Mouse (Mus musculus): ENCODE results near the gene Hyou1.
"Not testable (repeated sequence)": the region's sequence is repeated elsewhere in the genome, so short reads cannot be mapped to it uniquely, and the experiment has no call there.

Gene Hyou1

GRCm38 (mm10) chr9:44351396-44351795, 27.9 kb upstream of the Hyou1 start:
- no peak for DNase-seq (ENCODE audit: low read depth)

GRCm38 (mm10) chr9:44352337-44352736, 27.0 kb upstream of the Hyou1 start:
- DNase-seq (ENCODE audit: low read depth) = no peak

GRCm38 (mm10) chr9:44353142-44353541, 26.1 kb upstream of the Hyou1 start:
- no peak for DNase-seq (ENCODE audit: low read depth)

GRCm38 (mm10) chr9:44357207-44357606, 22.1 kb upstream of the Hyou1 start:
- peak; percentile 70 for DNase-seq (ENCODE audit: low read depth)

- peak; percentile 98 for DNase-seq (ENCODE audit: low read depth)
These were observed 17.9 kb upstream of the Hyou1 start, which contains the start of gene Vps11 for GRCm38 (mm10) chr9:44361190-44361917. Gene Vps11, minus strand, starts transcription at chr9:44361670.

GRCm38 (mm10) chr9:44361931-44362330, 17.4 kb upstream of the Hyou1 start:
- not testable (repeated sequence) for DNase-seq (ENCODE audit: low read depth)

GRCm38 (mm10) chr9:44364480-44364879, 14.8 kb upstream of the Hyou1 start:
- DNase-seq (ENCODE audit: low read depth) = peak; percentile 65

- DNase-seq (ENCODE audit: low read depth) = no peak
These were observed 5.9 kb upstream of the Hyou1 start for GRCm38 (mm10) chr9:44373386-44373785.

- no peak for DNase-seq (ENCODE audit: low read depth)
These were observed 3.1 kb upstream of the Hyou1 start for GRCm38 (mm10) chr9:44376141-44376540.

GRCm38 (mm10) chr9:44377335-44377734, 2.0 kb upstream of the Hyou1 start:
- DNase-seq (ENCODE audit: low read depth) = not testable (repeated sequence)

- peak; percentile 55 for DNase-seq (ENCODE audit: low read depth)
These were observed 1.0 kb upstream of the Hyou1 start for GRCm38 (mm10) chr9:44378153-44378730.

GRCm38 (mm10) chr9:44379862-44380261, 572 bp downstream of the Hyou1 start:
- no peak for DNase-seq (ENCODE audit: low read depth)

GRCm38 (mm10) chr9:44384596-44384995, 5.3 kb downstream of the Hyou1 start:
- no peak for DNase-seq (ENCODE audit: low read depth)

GRCm38 (mm10) chr9:44387221-44387620, 7.9 kb downstream of the Hyou1 start:
- no peak for DNase-seq (ENCODE audit: low read depth)

GRCm38 (mm10) chr9:44389273-44389672, 10.0 kb downstream of the Hyou1 start:
- peak; percentile 74 for DNase-seq (ENCODE audit: low read depth)

GRCm38 (mm10) chr9:44391466-44391865, 12.2 kb downstream of the Hyou1 start:
- DNase-seq (ENCODE audit: low read depth) = peak; percentile 74

GRCm38 (mm10) chr9:44396684-44397411, 17.6 kb downstream of the Hyou1 start, which contains the start of gene Slc37a4:
Gene Slc37a4, plus strand, starts transcription at chr9:44396852.
- peak; percentile 92 for DNase-seq (ENCODE audit: low read depth)

- no peak for DNase-seq (ENCODE audit: low read depth)
These were observed 18.8 kb downstream of the Hyou1 start for GRCm38 (mm10) chr9:44398087-44398486.

- no peak for DNase-seq (ENCODE audit: low read depth)
These were observed 19.3 kb downstream of the Hyou1 start for GRCm38 (mm10) chr9:44398551-44398950.

GRCm38 (mm10) chr9:44399114-44399794, 20.0 kb downstream of the Hyou1 start:
- DNase-seq (ENCODE audit: low read depth) = no peak

- DNase-seq (ENCODE audit: low read depth) = no peak
These were observed 20.5 kb downstream of the Hyou1 start for GRCm38 (mm10) chr9:44399795-44400114.

GRCm38 (mm10) chr9:44401081-44401480, 21.8 kb downstream of the Hyou1 start:
- no peak for DNase-seq (ENCODE audit: low read depth)
